Mouse (Mus musculus) hindbrain, embryonic 13.5 days (tissue): ENCODE results near the gene Stim1. TPM values are rescaled to one million over a fixed set of nuclear protein-coding genes. Genes with fewer than 3 reads are reported as not detected.
"Not testable (repeated sequence)": the region's sequence is repeated elsewhere in the genome, so short reads cannot be mapped to it uniquely, and the experiment has no call there.

ENCODE experiments used
- ATAC-seq: fragments of 200-750 bp; cut with Nextera tagmentation; 2 replicates; pipeline ENCODE4 v1.8.0; 2017; ENCODE audit warnings: moderate TSS enrichment; ENCODE audit not compliant: low FRiP score
- H3K27ac ChIP-seq: fragments of 300-500 bp; sonication (generic); 2 replicates; pipeline ENCODE4 v1.5.1; 2015; ENCODE audit warnings: inconsistent platforms, mild to moderate bottlenecking, moderate library complexity
- H3K27me3 ChIP-seq: fragments of 300-500 bp; sonication (generic); 2 replicates; pipeline ENCODE4 v1.6.1; 2015; ENCODE audit warnings: mild to moderate bottlenecking, inconsistent platforms
- H3K36me3 ChIP-seq: fragments of 300-500 bp; sonication (generic); 2 replicates; pipeline ENCODE4 v1.6.1; 2015; ENCODE audit warnings: mild to moderate bottlenecking, inconsistent platforms
- H3K4me1 ChIP-seq: fragments of 300-500 bp; sonication (generic); replicated peaks from 2 replicates; pipeline ENCODE4 v1.6.1; 2015; ENCODE audit warnings: inconsistent platforms
- H3K4me2 ChIP-seq: fragments of 300-500 bp; sonication (generic); 2 replicates; pipeline ENCODE4 v1.6.1; 2015; ENCODE audit warnings: inconsistent platforms, mild to moderate bottlenecking, moderate library complexity
- H3K4me3 ChIP-seq: fragments of 300-500 bp; sonication (generic); 2 replicates; pipeline ENCODE4 v1.5.1; 2015; ENCODE audit warnings: mild to moderate bottlenecking, inconsistent platforms
- H3K9ac ChIP-seq: fragments of 300-500 bp; sonication (generic); 2 replicates; pipeline ENCODE4 v1.6.1; 2015; ENCODE audit warnings: mild to moderate bottlenecking, inconsistent platforms
- H3K9me3 ChIP-seq: fragments of 300-500 bp; sonication (generic); 2 replicates; pipeline ENCODE4 v1.6.1; 2016; ENCODE audit warnings: inconsistent platforms
- WGBS: fragments of 180-500 bp; shearing (Covaris S2); methylation state at CpG from one replicate; pipeline ENCODE4 v1.1.7; 2015; 5-methylcytosine and 5-hydroxymethylcytosine counted together
- polyA plus RNA-seq: library from polyadenylated mRNA; unstranded; fragments of >200 nt; fragmentation: Nextera tagmentation; extraction: Ambion mirVana; gene quantifications from 2 replicates; pipeline ENCODE4 v1.2.1, GENCODE M21; 2015

Stim1 gene
- polyA plus RNA-seq, 1 experiment from 2014 or later = 9.6 TPM

DNA sequence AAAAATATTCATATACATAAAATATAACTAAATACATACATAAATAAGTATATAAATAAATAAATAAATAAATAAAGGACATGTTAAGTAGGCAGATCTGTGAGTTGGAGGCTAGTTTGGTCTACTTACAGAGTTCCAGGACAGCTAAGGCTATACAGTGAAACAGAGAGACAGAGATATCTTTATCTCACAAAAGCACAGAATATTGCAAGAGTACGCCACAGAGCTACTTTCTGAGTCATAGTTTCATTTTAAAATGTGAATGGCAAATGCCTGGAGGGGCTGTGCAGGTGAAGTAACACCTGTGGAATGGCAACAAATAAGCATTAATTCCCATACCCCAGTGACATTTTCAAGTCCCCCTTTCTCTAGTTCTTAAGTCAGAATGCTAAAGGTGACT lies 14.0 kb upstream of the Stim1 start:
- no peaks in the 10 kb centered on the region for H3K36me3 ChIP-seq
- no peak overlapping the region for H3K9ac ChIP-seq
- H3K4me1 ChIP-seq = peaks cover 16% of the 10 kb centered on the region
- H3K4me3 ChIP-seq = no peak overlapping the region
- no peaks in the 10 kb centered on the region for H3K27me3 ChIP-seq
- 89% methylated on average over 1 of the region's 1 CpGs for WGBS
- H3K4me2 ChIP-seq = no peak overlapping the region
- no peak overlapping the region for H3K27ac ChIP-seq
- H3K9me3 ChIP-seq = no peaks in the 10 kb centered on the region
- ATAC-seq = no peak

- Histone ChIP-seq H3K27ac (no peak within 1 kb of the TSS), H3K9ac (no peak within 1 kb of the TSS), H3K4me1 (peaks cover 5% of the 10 kb centered on the region), H3K9me3 (no peaks in the 10 kb centered on the region), H3K4me3 (no peak within 1 kb of the TSS), H3K27me3 (no peaks in the 10 kb centered on the region), H3K4me2 (no peak within 1 kb of the TSS), H3K36me3 (no peaks in the 10 kb centered on the region)
- no peak for ATAC-seq
- 86% methylated on average over 3 of the region's 3 CpGs for WGBS
Measured at GRCm38 (mm10) chr7:102255954-102256353, 11.7 kb upstream of the Stim1 start, which contains the start of gene Rhog. TSS of gene Rhog (minus strand) at chr7:102256054.

- Histone ChIP-seq H3K36me3 (no peaks in the 10 kb centered on the region), H3K4me2 (no peak overlapping the region), H3K27me3 (no peaks in the 10 kb centered on the region), H3K4me3 (no peak overlapping the region), H3K27ac (no peak overlapping the region), H3K9me3 (no peaks in the 10 kb centered on the region), H3K9ac (no peak overlapping the region), H3K4me1 (no peaks in the 10 kb centered on the region)
- WGBS = 90% methylated on average over 3 of the region's 3 CpGs
- ATAC-seq = no peak
Measured at GRCm38 (mm10) chr7:102256636-102257035, 11.0 kb upstream of the Stim1 start.

DNA sequence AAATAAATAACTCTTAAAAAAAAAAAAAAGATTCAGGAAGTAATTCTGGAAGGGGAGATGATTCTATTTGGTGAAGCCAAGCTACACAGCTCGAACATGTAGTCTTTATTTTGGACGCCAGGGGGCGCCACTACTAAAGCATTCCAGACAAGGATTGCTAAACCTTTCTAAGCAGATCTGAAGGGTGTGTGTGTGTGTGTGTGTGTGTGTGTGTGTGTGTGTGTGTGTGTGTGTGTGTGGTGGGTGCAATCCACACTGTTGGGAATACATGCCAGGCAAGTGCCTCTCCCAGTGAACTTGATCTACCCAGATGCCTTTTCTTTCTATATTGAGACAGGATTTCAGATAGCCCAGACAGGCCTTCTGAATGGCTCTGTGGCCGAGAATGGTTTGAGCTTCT lies 9.4 kb upstream of the Stim1 start:
- H3K4me3 ChIP-seq = no peak overlapping the region
- no peak overlapping the region for H3K4me2 ChIP-seq
- no peaks in the 10 kb centered on the region for H3K4me1 ChIP-seq
- no peak overlapping the region for H3K9ac ChIP-seq
- WGBS = 23% methylated on average over 4 of the region's 4 CpGs
- H3K9me3 ChIP-seq = no peaks in the 10 kb centered on the region
- no peaks in the 10 kb centered on the region for H3K36me3 ChIP-seq
- H3K27me3 ChIP-seq = no peaks in the 10 kb centered on the region
- no peak overlapping the region for H3K27ac ChIP-seq
- peak; percentile 79 for ATAC-seq

- no peak for ATAC-seq
- Histone ChIP-seq H3K4me3 (no peak overlapping the region), H3K9me3 (no peaks in the 10 kb centered on the region), H3K36me3 (no peaks in the 10 kb centered on the region), H3K27ac (no peak overlapping the region), H3K27me3 (no peaks in the 10 kb centered on the region), H3K9ac (no peak overlapping the region), H3K4me1 (no peaks in the 10 kb centered on the region), H3K4me2 (no peak overlapping the region)
- 73% methylated on average over 3 of the region's 3 CpGs for WGBS
Measured at GRCm38 (mm10) chr7:102258753-102259152, 8.9 kb upstream of the Stim1 start.

DNA sequence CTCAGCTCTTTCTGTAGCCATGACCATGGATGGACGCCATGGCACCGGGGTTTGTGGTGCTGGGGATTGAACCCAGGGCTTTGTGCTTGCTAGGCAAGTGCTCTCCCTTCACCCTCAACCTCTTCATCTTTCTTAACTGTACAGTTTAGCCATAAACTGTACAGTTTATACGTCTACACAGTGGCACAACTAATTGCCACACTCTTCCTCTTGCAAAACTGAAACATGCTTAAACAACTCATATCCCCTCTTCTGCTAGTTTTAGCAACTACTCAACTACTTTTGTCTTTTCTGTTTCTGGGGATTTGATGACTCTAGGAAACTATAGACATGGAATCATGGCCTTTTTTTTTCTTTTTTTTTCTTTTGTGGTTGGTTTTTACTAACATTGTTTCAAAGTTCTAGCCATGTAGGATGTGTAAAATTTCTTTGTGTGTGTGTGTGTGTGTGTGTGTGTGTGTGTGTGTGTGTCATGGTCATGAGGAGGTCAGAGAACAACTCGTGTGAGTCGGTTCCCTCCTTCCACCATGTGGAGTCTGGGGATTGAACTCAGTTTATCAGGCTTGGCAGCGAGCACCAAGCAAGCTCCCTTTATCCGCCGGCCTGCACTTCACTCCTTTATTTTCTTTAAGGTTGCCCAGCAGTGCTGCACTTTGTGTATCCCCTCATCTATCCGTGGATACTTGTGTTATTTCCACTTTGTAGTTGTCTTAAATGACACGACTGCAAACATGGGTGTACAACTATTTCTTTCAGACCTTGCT lies 7.7 kb upstream of the Stim1 start:
- WGBS = 89% methylated on average over 10 of the region's 10 CpGs
- H3K9ac ChIP-seq = no peak overlapping the region
- H3K4me3 ChIP-seq = no peak overlapping the region
- no peak for ATAC-seq
- H3K36me3 ChIP-seq = no peaks in the 10 kb centered on the region
- no peaks in the 10 kb centered on the region for H3K27me3 ChIP-seq
- no peak overlapping the region for H3K4me2 ChIP-seq
- H3K4me1 ChIP-seq = no peaks in the 10 kb centered on the region
- no peaks in the 10 kb centered on the region for H3K9me3 ChIP-seq
- H3K27ac ChIP-seq = no peak overlapping the region

DNA sequence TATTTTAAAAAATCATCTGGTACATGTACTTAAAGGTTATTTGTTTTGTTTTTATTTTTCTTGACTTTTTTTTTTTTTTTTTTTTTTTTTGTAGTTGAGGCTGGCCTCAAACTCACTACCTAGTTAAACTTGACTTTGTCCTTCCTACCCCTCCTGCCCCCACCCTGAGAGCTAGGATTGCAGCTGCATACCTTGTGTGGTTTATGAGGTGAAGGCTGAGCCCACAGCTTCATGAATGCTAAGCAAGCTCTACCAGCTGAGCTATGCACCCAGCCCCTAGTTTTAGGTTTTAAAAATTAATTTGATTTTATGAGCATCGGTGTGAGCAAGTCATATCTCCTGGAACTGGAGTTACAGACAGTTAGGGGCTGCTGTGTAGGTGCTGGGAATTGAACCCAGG lies 7.1 kb upstream of the Stim1 start:
- Histone ChIP-seq H3K9ac (no peak overlapping the region), H3K27ac (no peak overlapping the region), H3K4me1 (no peaks in the 10 kb centered on the region), H3K4me2 (no peak overlapping the region), H3K4me3 (no peak overlapping the region), H3K9me3 (no peaks in the 10 kb centered on the region), H3K36me3 (no peaks in the 10 kb centered on the region), H3K27me3 (no peaks in the 10 kb centered on the region)
- WGBS = 90% methylated on average over 1 of the region's 1 CpGs
- no peak for ATAC-seq

GRCm38 (mm10) chr7:102263020-102263419 lies 4.6 kb upstream of the Stim1 start:
- no peak for ATAC-seq
- 96% methylated on average over 2 of the region's 2 CpGs for WGBS
- no peaks in the 10 kb centered on the region for H3K36me3 ChIP-seq

GRCm38 (mm10) chr7:102266021-102266400 lies 1.6 kb upstream of the Stim1 start:
- H3K27me3 ChIP-seq = peaks cover 13% of the 10 kb centered on the region
- H3K36me3 ChIP-seq, H3K9me3 ChIP-seq, H3K9ac ChIP-seq, H3K4me3 ChIP-seq, H3K27ac ChIP-seq, ATAC-seq, H3K4me2 ChIP-seq: not testable (repeated sequence)
- peaks cover 17% of the 10 kb centered on the region for H3K4me1 ChIP-seq
- WGBS = 95% methylated on average over 10 of the region's 10 CpGs

More at GRCm38 (mm10) chr7:102263020-102263419, 4.6 kb upstream of the Stim1 start:
- no peak overlapping the region for H3K4me3 ChIP-seq
- H3K4me2 ChIP-seq = no peak overlapping the region
- H3K27ac ChIP-seq = no peak overlapping the region
- peaks cover 2% of the 10 kb centered on the region for H3K4me1 ChIP-seq
- no peak overlapping the region for H3K9ac ChIP-seq
- no peaks in the 10 kb centered on the region for H3K9me3 ChIP-seq
- peaks cover 1% of the 10 kb centered on the region; the same call in 1 of the 2 replicates for H3K27me3 ChIP-seq

- H3K27me3 ChIP-seq = peaks cover 13% of the 10 kb centered on the region
- no peak overlapping the region for H3K4me3 ChIP-seq
- no peaks in the 10 kb centered on the region for H3K9me3 ChIP-seq
- WGBS = 54% methylated on average over 14 of the region's 14 CpGs
- H3K4me1 ChIP-seq = peaks cover 17% of the 10 kb centered on the region
- no peak overlapping the region for H3K27ac ChIP-seq
- ATAC-seq = peak; percentile 46
- no peaks in the 10 kb centered on the region for H3K36me3 ChIP-seq
- H3K4me2 ChIP-seq = 0 out of 2 replicates have a peak overlapping the region, but pooled peaks have one; percentile 97
- no peak overlapping the region for H3K9ac ChIP-seq
Measured at GRCm38 (mm10) chr7:102266401-102267042, 1.1 kb upstream of the Stim1 start.

GRCm38 (mm10) chr7:102267113-102267579 lies 460 bp upstream of the Stim1 start:
- Histone ChIP-seq H3K27ac (peak overlapping the region; percentile 60), H3K9ac (peak overlapping the region; percentile 81), H3K4me2 (peak overlapping the region; percentile 97)

GRCm38 (mm10) chr7:102268395-102268748 lies 766 bp downstream of the Stim1 start:
- WGBS = 10% methylated on average over 12 of the region's 12 CpGs
- H3K9me3 ChIP-seq = no peaks in the 10 kb centered on the region
- H3K4me1 ChIP-seq = peaks cover 17% of the 10 kb centered on the region
- no peaks in the 10 kb centered on the region for H3K36me3 ChIP-seq
- H3K27ac ChIP-seq = no peak overlapping the region
- peaks cover 13% of the 10 kb centered on the region for H3K27me3 ChIP-seq
- H3K4me2 ChIP-seq = peak overlapping the region; percentile 97
- peak overlapping the region; percentile 83 for H3K4me3 ChIP-seq
- H3K9ac ChIP-seq = peak overlapping the region; percentile 81
- peak; percentile 1; the same call in 1 of the 2 replicates for ATAC-seq

More at GRCm38 (mm10) chr7:102267113-102267579, 460 bp upstream of the Stim1 start:
- peak overlapping the region; percentile 83 for H3K4me3 ChIP-seq
- H3K4me1 ChIP-seq = peaks cover 17% of the 10 kb centered on the region
- under 1% methylated on average over 34 of the region's 34 CpGs for WGBS
- peak; percentile 92 for ATAC-seq
- no peaks in the 10 kb centered on the region for H3K9me3 ChIP-seq
- H3K27me3 ChIP-seq = peaks cover 13% of the 10 kb centered on the region
- no peaks in the 10 kb centered on the region for H3K36me3 ChIP-seq
